Mouse (Mus musculus) liver, postnatal 0 days (tissue): ENCODE results near the gene Tbc1d16. TPM values are rescaled to one million over a fixed set of nuclear protein-coding genes. Genes with fewer than 3 reads are reported as not detected.
A peak's percentile ranks its signal among the peaks of the same experiment; 100 is the strongest.

Source experiments
- ATAC-seq: fragments of 200-750 bp; cut with Nextera tagmentation; 2 replicates; pipeline ENCODE4 v1.8.0; 2017; ENCODE audit warnings: mild to moderate bottlenecking, moderate library complexity
- DNase-seq: peaks from one replicate; pipeline ENCODE4 v3.0.0-alpha.2; 2016
- H3K27ac ChIP-seq: fragments of 300-500 bp; sonication (generic); 2 replicates; pipeline ENCODE4 v1.5.1; 2014; ENCODE audit warnings: antibody characterized with exemption, moderate library complexity, mild to moderate bottlenecking, low read depth
- H3K27me3 ChIP-seq: fragments of 300-500 bp; sonication (generic); 2 replicates; pipeline ENCODE4 v1.6.1; 2014; ENCODE audit warnings: low read length, control low read depth, mixed read lengths; ENCODE audit not compliant: insufficient read depth
- H3K36me3 ChIP-seq: fragments of 300-500 bp; sonication (generic); replicated peaks from 2 replicates; pipeline ENCODE4 v1.6.1; 2014; ENCODE audit warnings: mild to moderate bottlenecking, control low read depth, low read length, moderate library complexity, mixed read lengths; ENCODE audit not compliant: insufficient read depth
- H3K4me1 ChIP-seq: fragments of 300-500 bp; sonication (generic); 2 replicates; pipeline ENCODE4 v1.6.1; 2014; ENCODE audit warnings: antibody characterized with exemption, mild to moderate bottlenecking, control low read depth; ENCODE audit not compliant: insufficient read depth
- H3K4me2 ChIP-seq: fragments of 300-500 bp; sonication (generic); 2 replicates; pipeline ENCODE4 v1.6.1; 2014; ENCODE audit warnings: low read depth, mild to moderate bottlenecking, low read length, moderate library complexity, mixed read lengths
- H3K4me3 ChIP-seq: fragments of 300-500 bp; sonication (generic); 2 replicates; pipeline ENCODE4 v1.5.1; 2014; ENCODE audit warnings: low read depth, low read length
- H3K9ac ChIP-seq: fragments of 300-500 bp; sonication (generic); replicated peaks from 2 replicates; pipeline ENCODE4 v1.6.1; 2014; ENCODE audit warnings: mild to moderate bottlenecking, moderate library complexity
- H3K9me3 ChIP-seq: fragments of 300-500 bp; sonication (generic); 2 replicates; pipeline ENCODE4 v1.6.1; 2016; ENCODE audit warnings: mild to moderate bottlenecking, control low read depth, low read length, mixed read lengths
- CTCF ChIP-seq: sonication (generic); IDR thresholded peaks from 2 replicates; pipeline ENCODE4 v1.5.1; 2016; ENCODE audit warnings: antibody characterized with exemption, low read depth
- EP300 ChIP-seq: IDR thresholded peaks from 2 replicates; pipeline ENCODE4 v1.6.1; 2016; ENCODE audit warnings: antibody characterized with exemption, low read depth, mild to moderate bottlenecking
- WGBS: fragments of 180-500 bp; shearing (Covaris S2); extraction: QIAGEN DNeasy Blood & Tissue Kit; methylation state at CpG from one replicate; pipeline ENCODE4 v1.1.7; 2014; ENCODE audit not compliant: insufficient replicate concordance; 5-methylcytosine and 5-hydroxymethylcytosine counted together
- polyA plus RNA-seq: library from polyadenylated mRNA; unstranded; fragments of >200 nt; fragmentation: Nextera tagmentation; extraction: Ambion mirVana; gene quantifications from 2 replicates; pipeline ENCODE4 v1.2.1, GENCODE M21; 2015

Tbc1d16 gene
- polyA plus RNA-seq, 1 experiment from 2014 or later: 1.5 TPM

- Histone ChIP-seq H3K27me3 (peaks cover 27% of the 10 kb centered on the region), H3K4me3 (peak overlapping the region; percentile 65), H3K9ac (peak overlapping the region; percentile 70), H3K9me3 (no peaks in the 10 kb centered on the region), H3K4me1 (peaks cover 15% of the 10 kb centered on the region), H3K4me2 (peak overlapping the region; percentile 86), H3K27ac (no peak overlapping the region), H3K36me3 (no peaks in the 10 kb centered on the region)
- ATAC-seq (no peak), DNase-seq (no peak)
- TF ChIP-seq CTCF (no peak), EP300 (no peak)
- 4% methylated on average over 12 of the region's 12 CpGs for WGBS
Measured at GRCm38 (mm10) chr11:119227591-119227990, 708 bp downstream of the Tbc1d16 start.

- Histone ChIP-seq H3K27ac (no peak overlapping the region), H3K4me1 (peaks cover 15% of the 10 kb centered on the region), H3K9me3 (no peaks in the 10 kb centered on the region), H3K27me3 (peaks cover 27% of the 10 kb centered on the region), H3K36me3 (no peaks in the 10 kb centered on the region), H3K4me3 (no peak overlapping the region), H3K4me2 (no peak overlapping the region), H3K9ac (no peak overlapping the region)
- TF ChIP-seq CTCF: no peak
- no peak for TF ChIP-seq EP300
- ATAC-seq (no peak), DNase-seq (no peak)
- WGBS: 74% methylated on average over 9 of the region's 9 CpGs
Measured at GRCm38 (mm10) chr11:119225634-119226033, 2.7 kb downstream of the Tbc1d16 start.

- no peaks in the 10 kb centered on the region for H3K36me3 ChIP-seq
- H3K9me3 ChIP-seq: no peaks in the 10 kb centered on the region
- DNase-seq (no peak), ATAC-seq (no peak)
- no peak overlapping the region for H3K4me2 ChIP-seq
- no peak overlapping the region for H3K9ac ChIP-seq
- WGBS: 80% methylated on average over 6 of the region's 6 CpGs
- peaks cover 22% of the 10 kb centered on the region for H3K27me3 ChIP-seq
- H3K27ac ChIP-seq: no peak overlapping the region
- no peak for TF ChIP-seq CTCF
- no peak for TF ChIP-seq EP300
- no peak overlapping the region for H3K4me3 ChIP-seq
- H3K4me1 ChIP-seq: peaks cover 18% of the 10 kb centered on the region
Measured at GRCm38 (mm10) chr11:119224926-119225325, 3.4 kb downstream of the Tbc1d16 start.

GRCm38 (mm10) chr11:119223124-119223890 is 5.0 kb downstream of the Tbc1d16 start:
- Histone ChIP-seq H3K4me2 (no peak overlapping the region), H3K9ac (no peak overlapping the region), H3K27me3 (0 out of 2 replicates have a peak, but pooled peaks cover 7% of the 10 kb centered on the region), H3K36me3 (no peaks in the 10 kb centered on the region), H3K4me1 (peaks cover 10% of the 10 kb centered on the region; the same call in 1 of the 2 replicates), H3K27ac (no peak overlapping the region), H3K9me3 (no peaks in the 10 kb centered on the region), H3K4me3 (no peak overlapping the region)
- DNase-seq (peak; percentile 14), ATAC-seq (no peak)
- WGBS: 71% methylated on average over 20 of the region's 20 CpGs
- TF ChIP-seq CTCF: no peak
- TF ChIP-seq EP300: no peak

- Histone ChIP-seq H3K9me3 (no peaks in the 10 kb centered on the region), H3K4me2 (no peak overlapping the region), H3K9ac (no peak overlapping the region), H3K36me3 (no peaks in the 10 kb centered on the region), H3K4me3 (no peak overlapping the region), H3K27ac (no peak overlapping the region), H3K27me3 (0 out of 2 replicates have a peak, but pooled peaks cover 3% of the 10 kb centered on the region), H3K4me1 (0 out of 2 replicates have a peak, but pooled peaks cover 4% of the 10 kb centered on the region)
- no peak for ATAC-seq
- TF ChIP-seq EP300 (no peak), CTCF (no peak)
- 53% methylated on average over 11 of the region's 11 CpGs for WGBS
- no peak for DNase-seq
Measured at GRCm38 (mm10) chr11:119221812-119222510, 6.3 kb downstream of the Tbc1d16 start.

- Histone ChIP-seq H3K4me1 (peaks cover 18% of the 10 kb centered on the region), H3K27ac (no peak overlapping the region; the same call in 1 of the 2 replicates), H3K27me3 (no peaks in the 10 kb centered on the region), H3K9ac (no peak overlapping the region), H3K36me3 (no peaks in the 10 kb centered on the region), H3K4me3 (no peak overlapping the region), H3K9me3 (no peaks in the 10 kb centered on the region), H3K4me2 (no peak overlapping the region)
- ATAC-seq (no peak), DNase-seq (no peak)
- 51% methylated on average over 17 of the region's 17 CpGs for WGBS
- TF ChIP-seq CTCF: no peak
- no peak for TF ChIP-seq EP300
Measured at GRCm38 (mm10) chr11:119219816-119220465, 8.4 kb downstream of the Tbc1d16 start.
